Mouse (Mus musculus) intestine, embryonic 15.5 days (tissue): ENCODE measurements around the gene Txndc16. TPM values are rescaled to one million over a fixed set of nuclear protein-coding genes. Genes with fewer than 3 reads are reported as not detected.

Source experiments
- ATAC-seq: fragments of 200-750 bp; cut with Nextera tagmentation; 2 replicates; pipeline ENCODE4 v1.8.0; 2017; ENCODE audit warnings: moderate TSS enrichment, moderate library complexity
- H3K27ac ChIP-seq: fragments of 300-500 bp; sonication (generic); 2 replicates; pipeline ENCODE4 v1.5.1; 2015; ENCODE audit warnings: mild to moderate bottlenecking, inconsistent platforms
- H3K27me3 ChIP-seq: fragments of 300-500 bp; sonication (generic); replicated peaks from 2 replicates; pipeline ENCODE4 v1.6.1; 2015; ENCODE audit warnings: inconsistent platforms
- H3K36me3 ChIP-seq: fragments of 300-500 bp; sonication (generic); 2 replicates; pipeline ENCODE4 v1.6.1; 2015; ENCODE audit warnings: inconsistent platforms
- H3K4me1 ChIP-seq: fragments of 300-500 bp; sonication (generic); replicated peaks from 2 replicates; pipeline ENCODE4 v1.6.1; 2015; ENCODE audit warnings: inconsistent platforms
- H3K4me2 ChIP-seq: fragments of 300-500 bp; sonication (generic); replicated peaks from 2 replicates; pipeline ENCODE4 v1.6.1; 2015; ENCODE audit warnings: mild to moderate bottlenecking, inconsistent platforms
- H3K4me3 ChIP-seq: fragments of 300-500 bp; sonication (generic); replicated peaks from 2 replicates; pipeline ENCODE4 v1.5.1; 2015; ENCODE audit warnings: inconsistent platforms
- H3K9ac ChIP-seq: fragments of 300-500 bp; sonication (generic); 2 replicates; pipeline ENCODE4 v1.6.1; 2015; ENCODE audit warnings: inconsistent platforms
- H3K9me3 ChIP-seq: fragments of 300-500 bp; sonication (generic); 2 replicates; pipeline ENCODE4 v1.6.1; 2016; ENCODE audit warnings: inconsistent platforms
- WGBS: fragments of 180-500 bp; shearing (Covaris S2); methylation state at CpG from one replicate; pipeline ENCODE4 v1.1.7; 2015; 5-methylcytosine and 5-hydroxymethylcytosine counted together
- polyA plus RNA-seq: library from polyadenylated mRNA; unstranded; fragments of >200 nt; fragmentation: Nextera tagmentation; extraction: Ambion mirVana; gene quantifications from 2 replicates; pipeline ENCODE4 v1.2.1, GENCODE M21; 2015

Txndc16 gene
- polyA plus RNA-seq, 1 experiment from 2014 or later, result 11.7 TPM

GRCm38 (mm10) chr14:45135961-45136360, 84.2 kb downstream of the Txndc16 start:
- 65% methylated on average over 2 of the region's 2 CpGs for WGBS
- H3K36me3 ChIP-seq, result no peaks in the 10 kb centered on the region
- no peak for ATAC-seq
- no peaks in the 10 kb centered on the region for H3K27me3 ChIP-seq
- no peaks in the 10 kb centered on the region for H3K9me3 ChIP-seq
- no peaks in the 10 kb centered on the region for H3K4me1 ChIP-seq
- no peak overlapping the region for H3K9ac ChIP-seq
- H3K4me2 ChIP-seq, result no peak overlapping the region
- H3K4me3 ChIP-seq, result no peak overlapping the region
- H3K27ac ChIP-seq, result no peak overlapping the region

GRCm38 (mm10) chr14:45135560-45135959, 84.6 kb downstream of the Txndc16 start:
- WGBS, result 39% methylated on average over 9 of the region's 9 CpGs
- H3K9ac ChIP-seq, result no peak overlapping the region
- no peaks in the 10 kb centered on the region for H3K27me3 ChIP-seq
- ATAC-seq, result no peak
- H3K4me1 ChIP-seq, result no peaks in the 10 kb centered on the region
- H3K27ac ChIP-seq, result no peak overlapping the region
- H3K4me2 ChIP-seq, result no peak overlapping the region
- H3K4me3 ChIP-seq, result no peak overlapping the region
- no peaks in the 10 kb centered on the region for H3K9me3 ChIP-seq
- H3K36me3 ChIP-seq, result no peaks in the 10 kb centered on the region

- Histone ChIP-seq H3K27ac (no peak overlapping the region), H3K27me3 (no peaks in the 10 kb centered on the region), H3K36me3 (no peaks in the 10 kb centered on the region), H3K9me3 (no peaks in the 10 kb centered on the region), H3K4me3 (no peak overlapping the region), H3K9ac (no peak overlapping the region), H3K4me2 (no peak overlapping the region), H3K4me1 (no peaks in the 10 kb centered on the region)
- no peak for ATAC-seq
- 22% methylated on average over 4 of the region's 4 CpGs for WGBS
Observed at GRCm38 (mm10) chr14:45118359-45118758, 101.8 kb downstream of the Txndc16 start.

- Histone ChIP-seq H3K4me3 (no peak overlapping the region), H3K27me3 (no peaks in the 10 kb centered on the region), H3K4me1 (no peaks in the 10 kb centered on the region), H3K9me3 (no peaks in the 10 kb centered on the region), H3K9ac (no peak overlapping the region), H3K4me2 (no peak overlapping the region), H3K27ac (no peak overlapping the region), H3K36me3 (no peaks in the 10 kb centered on the region)
- 89% methylated on average over 8 of the region's 8 CpGs for WGBS
- no peak for ATAC-seq
Observed at GRCm38 (mm10) chr14:45102201-45102600, 117.9 kb downstream of the Txndc16 start.

GRCm38 (mm10) chr14:45092327-45092726, 127.8 kb downstream of the Txndc16 start:
- 79% methylated on average over 3 of the region's 3 CpGs for WGBS

GRCm38 (mm10) chr14:45090011-45090410, 130.1 kb downstream of the Txndc16 start:
- H3K9ac ChIP-seq, result no peak overlapping the region
- H3K4me2 ChIP-seq, result no peak overlapping the region
- H3K36me3 ChIP-seq, result no peaks in the 10 kb centered on the region
- no peak overlapping the region for H3K27ac ChIP-seq
- H3K9me3 ChIP-seq, result no peaks in the 10 kb centered on the region
- WGBS, result 79% methylated on average over 4 of the region's 4 CpGs
- ATAC-seq, result no peak
- H3K27me3 ChIP-seq, result no peaks in the 10 kb centered on the region
- H3K4me3 ChIP-seq, result no peak overlapping the region
- H3K4me1 ChIP-seq, result no peaks in the 10 kb centered on the region

More at GRCm38 (mm10) chr14:45092327-45092726, 127.8 kb downstream of the Txndc16 start:
- Histone ChIP-seq H3K4me2 (no peak overlapping the region), H3K4me1 (no peaks in the 10 kb centered on the region), H3K9ac (no peak overlapping the region), H3K27me3 (no peaks in the 10 kb centered on the region), H3K36me3 (no peaks in the 10 kb centered on the region), H3K4me3 (no peak overlapping the region), H3K9me3 (no peaks in the 10 kb centered on the region), H3K27ac (no peak overlapping the region)
- no peak for ATAC-seq

- Histone ChIP-seq H3K4me3 (no peak overlapping the region), H3K9me3 (no peaks in the 10 kb centered on the region), H3K9ac (no peak overlapping the region), H3K27ac (no peak overlapping the region), H3K27me3 (no peaks in the 10 kb centered on the region), H3K4me2 (no peak overlapping the region), H3K4me1 (no peaks in the 10 kb centered on the region), H3K36me3 (no peaks in the 10 kb centered on the region)
- 83% methylated on average over 5 of the region's 5 CpGs for WGBS
- ATAC-seq, result no peak
Observed at GRCm38 (mm10) chr14:45085651-45086425, 134.3 kb downstream of the Txndc16 start.

GRCm38 (mm10) chr14:45084656-45085280, 135.4 kb downstream of the Txndc16 start:
- no peaks in the 10 kb centered on the region for H3K9me3 ChIP-seq
- no peak overlapping the region for H3K9ac ChIP-seq
- no peak overlapping the region for H3K27ac ChIP-seq
- no peak overlapping the region for H3K4me2 ChIP-seq
- H3K27me3 ChIP-seq, result no peaks in the 10 kb centered on the region
- H3K4me1 ChIP-seq, result no peaks in the 10 kb centered on the region
- no peak for ATAC-seq
- no peaks in the 10 kb centered on the region for H3K36me3 ChIP-seq
- 82% methylated on average over 5 of the region's 5 CpGs for WGBS
- no peak overlapping the region for H3K4me3 ChIP-seq

GRCm38 (mm10) chr14:45083540-45083939, 136.6 kb downstream of the Txndc16 start:
- H3K4me3 ChIP-seq, result no peak overlapping the region
- no peak overlapping the region for H3K27ac ChIP-seq
- H3K27me3 ChIP-seq, result no peaks in the 10 kb centered on the region
- ATAC-seq, result no peak
- no peaks in the 10 kb centered on the region for H3K9me3 ChIP-seq
- 41% methylated on average over 4 of the region's 4 CpGs for WGBS
- no peaks in the 10 kb centered on the region for H3K36me3 ChIP-seq
- no peaks in the 10 kb centered on the region for H3K4me1 ChIP-seq
- H3K9ac ChIP-seq, result no peak overlapping the region
- H3K4me2 ChIP-seq, result no peak overlapping the region

Other genes with a start within 250 kb of the Txndc16 start
- gene Ptger2, start 232.1 kb downstream of the Txndc16 start, polyA plus RNA-seq, result 1.2 TPM in 2 replicates
- gene Gpr137c, start 611 bp downstream of the Txndc16 start, polyA plus RNA-seq, result 1.4 and 1.5 TPM in 2 replicates
- gene Ero1l, start 98.4 kb upstream of the Txndc16 start, polyA plus RNA-seq, result 56.1 and 73.9 TPM in 2 replicates
- 129 and 148 TPM in 2 replicates for gene Psmc6, start 109.5 kb upstream of the Txndc16 start, polyA plus RNA-seq
- gene Styx, start 130.8 kb upstream of the Txndc16 start, polyA plus RNA-seq, result 52.6 and 56.9 TPM in 2 replicates
- 60.0 and 69.2 TPM in 2 replicates for gene Gnpnat1, start 184.6 kb upstream of the Txndc16 start, polyA plus RNA-seq